Mouse (Mus musculus) Patski (cell line): ENCODE measurements around the gene Btbd19. TPM values are rescaled to one million over a fixed set of nuclear protein-coding genes. Genes with fewer than 3 reads are reported as not detected.
A peak's percentile ranks its signal among the peaks of the same experiment; 100 is the strongest.

ENCODE experiments used
- ATAC-seq: fragments of 100-300 bp; one replicate; pipeline ENCODE4 v1.8.0; 2021
- CTCF ChIA-PET: fragments of 350-600 bp; sonication (Branson Sonifier 250); formaldehyde crosslinking; loops from one replicate; lab custom pipeline; 2022; ENCODE audit warnings: inconsistent platforms; lab: Charles Lee
- POLR2A ChIA-PET: fragments of 350-600 bp; sonication (Branson Sonifier 250); formaldehyde crosslinking; loops from one replicate; lab custom pipeline; 2022; ENCODE audit warnings: antibody characterized with exemption, inconsistent platforms; lab: Charles Lee
- DNase-seq: peaks from one replicate; pipeline ENCODE4 v3.0.0-alpha.2; 2011; ENCODE audit warnings: low read depth, low spot score
- H3K27me3 ChIP-seq: fragments of 371-371 bp; one replicate; pipeline ENCODE4 v1.5.1; 2021
- CTCF ChIP-seq: fragments of 100-300 bp; IDR thresholded peaks from one replicate; pipeline ENCODE4 v1.5.1; 2021
- in situ Hi-C: fragments of 300-500 bp; cut with MboI; formaldehyde crosslinking; loops from 3 replicates; pipeline ENCODE4 v1.11.1; 2018; ENCODE audit warnings: low pct_unique_long_range_greater_than_20kb, mixed read lengths
- polyA plus RNA-seq: library from polyadenylated mRNA; unstranded; gene quantifications from one replicate; pipeline ENCODE4 v1.2.3, GENCODE M21; 2021

The Btbd19 gene
- polyA plus RNA-seq, 1 experiment from 2014 or later = 37.2 TPM

DNA sequence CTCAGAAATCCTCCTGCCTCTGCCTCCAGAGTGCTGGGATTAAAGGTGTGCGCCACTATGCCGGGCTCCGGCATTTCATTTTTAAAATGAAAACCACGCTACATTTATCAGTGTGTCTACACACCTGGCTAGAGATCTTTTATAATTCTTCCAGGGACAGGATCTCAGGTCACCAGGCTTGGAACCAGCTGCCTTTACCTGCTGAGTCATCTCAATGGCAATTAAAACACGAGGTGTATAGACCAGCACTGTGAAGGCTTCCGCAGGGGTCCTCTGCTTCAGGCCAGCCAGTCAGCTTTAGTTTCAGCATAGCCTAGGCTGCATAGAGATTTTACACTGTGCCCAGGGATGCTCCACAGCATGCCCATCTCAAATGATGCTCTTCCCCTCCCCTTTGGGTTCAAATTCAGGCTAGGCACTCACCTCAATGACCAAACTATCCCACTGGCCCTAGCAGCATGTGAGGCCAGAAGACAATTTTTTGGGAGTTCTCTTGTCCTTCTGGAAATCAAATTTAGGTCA is 24.7 kb upstream of the Btbd19 start:
- CTCF ChIA-PET = no interaction called here
- TF ChIP-seq CTCF = no peak
- no peaks in the 10 kb centered on the region for H3K27me3 ChIP-seq
- in situ Hi-C loops = loop anchor here (5.0 kb wide), 1 partner anchor 67 kb away; no protein-coding TSS in a partner anchor
- POLR2A ChIA-PET = no interaction called here
- ATAC-seq = no peak
- DNase-seq = no peak

DNA sequence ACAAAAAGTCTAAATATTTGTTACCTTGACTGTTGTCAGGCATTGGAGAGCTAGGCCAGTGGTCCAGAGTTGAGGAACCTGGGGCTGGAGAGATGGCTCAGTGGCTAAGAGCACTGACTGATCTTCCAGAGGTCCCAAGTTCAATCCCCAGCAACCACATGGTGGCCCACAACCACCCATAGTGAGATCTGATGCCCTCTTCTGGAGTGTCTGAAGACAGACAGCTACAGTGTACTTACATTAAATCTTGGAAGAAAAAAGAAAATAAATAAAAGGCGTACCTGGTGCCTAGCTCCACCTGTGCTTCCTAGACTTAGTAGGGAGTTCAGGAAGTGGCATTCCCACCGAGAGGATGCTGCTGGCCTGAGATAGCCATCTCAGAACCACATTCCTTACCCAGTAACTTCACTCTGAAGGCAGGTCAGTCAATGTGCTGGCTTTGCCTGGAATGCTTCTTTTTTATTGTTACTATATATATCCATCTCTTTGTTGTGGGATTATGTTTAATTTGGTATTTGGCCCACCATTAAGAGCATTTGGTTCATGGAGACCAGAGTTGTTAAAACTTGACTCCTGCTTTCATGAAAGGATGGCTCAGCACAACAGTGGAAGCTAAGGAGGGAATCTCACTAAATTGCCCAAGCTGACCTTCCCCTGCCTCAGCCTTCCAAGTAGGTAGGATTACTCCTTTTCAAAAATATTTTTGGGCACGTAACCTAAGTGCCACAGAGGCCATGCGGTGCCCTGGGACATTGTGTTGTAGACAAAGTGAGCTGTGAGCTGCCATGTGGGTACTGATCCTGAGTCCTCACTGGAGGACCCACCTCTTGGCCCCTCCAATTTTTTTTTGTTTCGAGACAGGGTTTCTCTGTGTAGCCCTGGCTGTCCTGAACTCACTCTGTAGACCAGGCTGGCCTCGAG is 24.0 kb upstream of the Btbd19 start:
- H3K27me3 ChIP-seq = no peaks in the 10 kb centered on the region
- ATAC-seq (no peak), DNase-seq (no peak)
- TF ChIP-seq CTCF = no peak
- POLR2A ChIA-PET = interaction anchor here (0.7 to 1.8 kb wide), 3 partner anchors 27 to 1282 kb away, joined by 3 to 6 read pairs (median 4); no protein-coding TSS in a partner anchor
- CTCF ChIA-PET = no interaction called here
- in situ Hi-C loops = loop anchor here (5.0 kb wide), 1 partner anchor 68 kb away; no protein-coding TSS in a partner anchor

DNA sequence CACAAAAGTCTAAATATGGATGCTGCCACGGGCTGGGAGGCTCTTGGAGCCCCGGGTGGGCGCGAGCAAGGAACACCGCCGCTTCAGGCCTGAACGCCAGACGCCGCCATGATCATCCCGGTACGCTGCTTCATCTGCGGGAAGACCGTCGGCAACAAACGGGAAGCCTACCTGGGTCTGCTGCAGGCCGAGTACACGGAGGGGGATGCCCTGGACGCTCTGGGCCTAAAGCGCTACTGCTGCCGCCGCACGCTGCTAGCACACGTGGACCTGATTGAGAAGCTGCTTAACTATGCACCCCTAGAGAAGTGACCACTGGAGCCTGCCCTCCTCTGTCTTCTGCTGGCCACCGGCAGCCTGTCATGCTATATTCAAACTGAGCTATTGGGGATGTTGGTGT is 23.3 kb upstream of the Btbd19 start:
- TF ChIP-seq CTCF = no peak
- CTCF ChIA-PET = no interaction called here

DNA sequence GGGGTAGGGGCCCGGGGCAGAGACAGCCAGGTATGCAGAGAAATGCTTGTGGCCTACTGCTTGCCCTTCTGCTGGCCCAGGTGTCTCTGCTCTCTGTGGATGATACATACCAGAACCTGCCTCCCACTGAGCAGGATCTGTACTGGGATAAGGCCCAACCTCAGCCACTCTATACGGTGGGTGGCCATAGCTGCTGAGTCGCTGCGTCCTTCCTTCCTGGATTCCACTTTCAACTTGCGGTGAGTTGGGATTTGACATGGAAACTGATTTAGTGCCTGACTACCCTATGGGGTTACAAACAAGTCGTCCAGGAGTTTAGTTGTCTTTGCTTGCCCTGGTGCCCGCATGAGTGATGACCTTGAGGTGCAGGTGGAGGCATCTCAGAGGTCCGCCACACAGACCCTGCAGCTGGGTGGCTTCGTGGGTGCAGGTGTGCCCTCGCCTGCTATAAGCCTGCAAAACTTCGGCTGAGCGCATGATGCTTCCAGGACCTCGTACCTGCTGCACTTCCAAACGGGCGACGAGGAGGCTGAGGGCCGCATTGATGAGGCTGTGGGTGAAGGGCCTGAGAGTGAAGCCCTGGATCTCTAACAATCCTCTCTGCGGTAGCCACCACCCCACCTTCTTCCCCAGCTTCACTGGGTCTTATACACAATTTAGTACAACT is 22.7 kb upstream of the Btbd19 start:
- ATAC-seq (no peak), DNase-seq (no peak)
- H3K27me3 ChIP-seq = no peaks in the 10 kb centered on the region
- no peak for TF ChIP-seq CTCF
- in situ Hi-C loops = no loop called here
- POLR2A ChIA-PET = interaction anchor here (1.6 to 1.8 kb wide), 2 partner anchors 29 to 153 kb away, joined by 3 to 6 read pairs; no protein-coding TSS in a partner anchor
- CTCF ChIA-PET = no interaction called here

More for the DNA sequence above, 23.3 kb upstream of the Btbd19 start:
- ATAC-seq = no peak
- POLR2A ChIA-PET = interaction anchor here (0.7 to 1.8 kb wide), 4 partner anchors 28 to 1283 kb away, joined by 3 to 6 read pairs (median 4); no protein-coding TSS in a partner anchor
- DNase-seq = no peak
- H3K27me3 ChIP-seq = no peaks in the 10 kb centered on the region
- in situ Hi-C loops = no loop called here

DNA sequence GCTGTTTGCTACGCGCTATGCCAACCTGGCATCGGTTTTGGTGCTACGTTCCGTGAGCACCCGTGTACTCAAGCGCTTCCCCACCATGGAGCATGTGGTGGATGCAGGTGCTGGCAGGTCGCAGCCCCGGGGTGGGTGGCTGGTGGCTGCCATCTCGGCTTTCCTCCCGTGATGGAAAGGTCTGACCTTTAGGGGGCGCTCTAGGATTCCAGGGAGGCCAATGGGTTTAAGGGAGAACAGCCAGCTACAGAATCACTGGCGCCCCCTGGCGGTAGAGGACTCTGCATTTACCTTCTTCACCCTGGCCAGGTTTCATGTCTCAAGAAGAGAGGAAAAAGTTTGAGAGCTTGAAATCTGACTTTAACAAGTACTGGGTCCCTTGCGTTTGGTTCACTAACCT is 20.7 kb upstream of the Btbd19 start:
- ATAC-seq (no peak), DNase-seq (no peak)
- TF ChIP-seq CTCF = peak; percentile 99
- in situ Hi-C loops = no loop called here
- ChIA-PET POLR2A (interaction anchor here (1.3 kb wide), 1 partner anchor 9 kb away, joined by 4 read pairs; no protein-coding TSS in a partner anchor), CTCF (interaction anchor here (0.6 to 3.3 kb wide), 15 partner anchors 9 to 209 kb away, joined by 3 to 13 read pairs (median 4); partner anchors contain the start of genes Hectd3, Plk3, Rps8 and Tctex1d4)
- H3K27me3 ChIP-seq = no peaks in the 10 kb centered on the region

DNA sequence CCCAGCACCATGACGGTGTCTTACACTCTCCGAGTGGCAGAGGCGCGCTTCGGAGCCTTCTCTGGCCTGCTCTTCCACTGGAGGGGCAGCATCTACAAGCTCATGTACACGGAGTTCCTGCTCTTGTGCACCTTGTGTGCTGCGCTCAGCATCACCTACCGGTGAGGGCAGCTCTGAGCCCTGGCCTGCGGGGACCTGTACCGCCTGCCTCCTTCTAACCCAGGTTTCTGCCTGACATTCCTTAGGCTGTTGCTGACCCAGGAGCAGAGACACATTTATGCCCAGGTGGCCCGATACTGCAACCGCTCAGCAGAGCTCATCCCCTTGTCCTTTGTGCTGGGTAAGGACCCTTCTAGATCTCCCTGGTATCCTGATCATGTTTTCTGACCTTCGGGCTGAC is 19.7 kb upstream of the Btbd19 start:
- CTCF ChIA-PET = interaction anchor here (1.5 to 3.3 kb wide), 5 partner anchors 10 to 150 kb away, joined by 5 to 13 read pairs (median 6); partner anchors contain the start of genes Hectd3, Plk3 and Rps8

DNA sequence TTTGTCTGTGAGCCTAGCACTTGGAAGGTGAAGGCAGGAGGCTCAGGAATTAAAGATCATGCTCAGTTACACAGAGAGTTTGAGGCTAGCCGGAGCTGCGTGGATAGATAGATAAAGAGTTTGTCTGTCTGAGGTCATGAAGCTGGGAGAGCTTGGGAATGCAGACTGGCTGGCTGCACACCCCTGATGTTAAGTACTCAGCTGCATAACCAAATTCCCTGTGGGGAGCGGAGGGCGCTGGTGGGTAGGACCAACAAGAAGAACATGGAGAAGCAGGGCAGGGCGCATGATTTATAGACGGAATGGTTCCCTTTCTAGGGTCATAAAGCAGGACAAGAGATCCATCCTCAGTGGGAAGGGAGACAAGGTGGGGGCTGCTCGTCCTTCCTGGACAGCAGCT is 17.5 kb upstream of the Btbd19 start:
- POLR2A ChIA-PET = interaction anchor here (0.6 kb wide), 1 partner anchor 678 kb away, joined by 7 read pairs; no protein-coding TSS in a partner anchor
- in situ Hi-C loops = loop anchor here (5.0 kb wide), 1 partner anchor 146 kb away; the partner anchor contains the start of gene Hectd3
- no peaks in the 10 kb centered on the region for H3K27me3 ChIP-seq
- no peak for TF ChIP-seq CTCF
- DNase-seq (no peak), ATAC-seq (no peak)
- CTCF ChIA-PET = interaction anchor here (4.5 kb wide), 1 partner anchor 139 kb away, joined by 23 read pairs; no protein-coding TSS in a partner anchor

More for the DNA sequence above, 19.7 kb upstream of the Btbd19 start:
- POLR2A ChIA-PET = no interaction called here
- in situ Hi-C loops = no loop called here
- ATAC-seq (no peak), DNase-seq (no peak)
- no peak for TF ChIP-seq CTCF
- H3K27me3 ChIP-seq = no peaks in the 10 kb centered on the region

DNA sequence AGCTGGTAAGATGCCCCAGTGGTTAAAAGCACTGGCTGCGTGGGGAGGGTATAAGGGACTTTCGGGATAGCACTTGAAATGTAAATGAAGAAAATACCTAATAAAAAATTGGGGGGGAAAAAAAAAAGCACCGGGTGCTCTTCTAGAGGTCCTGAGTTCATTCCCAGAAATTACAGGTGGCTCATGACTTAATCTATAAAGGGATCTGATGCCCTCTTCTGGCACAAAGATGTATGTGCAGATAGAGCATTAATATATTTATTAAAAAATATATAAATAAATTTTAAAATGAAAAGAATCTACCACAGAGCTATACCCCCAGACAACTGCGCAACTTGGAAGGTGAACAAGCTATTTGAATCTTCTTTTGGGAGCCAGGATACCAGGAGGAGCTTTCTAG is 15.1 kb upstream of the Btbd19 start:
- in situ Hi-C loops = loop anchor here (5.0 kb wide), 1 partner anchor 143 kb away; the partner anchor contains the start of gene Hectd3
- ATAC-seq (no peak), DNase-seq (no peak)
- ChIA-PET POLR2A (no interaction called here), CTCF (interaction anchor here (0.8 to 4.5 kb wide), 18 partner anchors 15 to 164 kb away, joined by 3 to 23 read pairs (median 4); partner anchors contain the start of genes Btbd19, Hectd3 and Tctex1d4)
- no peak for TF ChIP-seq CTCF
- no peaks in the 10 kb centered on the region for H3K27me3 ChIP-seq

DNA sequence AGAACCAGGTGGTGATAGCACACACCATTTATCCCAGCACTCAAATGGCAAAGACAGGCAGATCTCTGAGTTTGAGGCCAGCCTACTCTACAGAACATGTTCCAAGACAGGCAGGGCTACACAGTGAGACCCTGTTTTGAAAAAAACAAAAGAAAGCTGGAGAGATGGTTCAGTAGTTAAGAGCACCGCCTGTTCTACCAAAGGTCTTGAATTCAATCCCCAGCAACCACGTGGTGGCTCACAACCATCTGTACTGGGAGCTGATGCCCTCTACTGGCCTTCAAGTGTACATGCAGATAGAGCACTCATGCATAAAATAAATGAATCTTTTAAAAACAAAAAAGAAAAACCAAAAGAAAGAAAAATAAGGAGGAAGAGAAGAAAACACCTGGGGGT is 13.7 kb upstream of the Btbd19 start:
- no peak for TF ChIP-seq CTCF
- POLR2A ChIA-PET = no interaction called here

More for the DNA sequence above, 13.7 kb upstream of the Btbd19 start:
- in situ Hi-C loops = no loop called here
- no peaks in the 10 kb centered on the region for H3K27me3 ChIP-seq
- no peak for ATAC-seq
- no peak for DNase-seq
- CTCF ChIA-PET = interaction anchor here (1.1 to 4.5 kb wide), 10 partner anchors 11 to 143 kb away, joined by 3 to 23 read pairs (median 4); partner anchors contain the start of gene Hectd3
